In genomic region chr15:78447746-78448535, GRCm38 (mm10) we compare ENCODE assay signal across 8 mouse cellular contexts. TPM values are rescaled to one million over a fixed set of nuclear protein-coding genes. Genes with fewer than 3 reads are reported as not detected.
DNase-seq lines count a peak whose midpoint lies in the region; ATAC-seq and TF ChIP-seq lines count a peak whose summit lies in the region.

No protein-coding gene starts in this region.

- no peaks in the 10 kb centered on the region for H3K9me3 ChIP-seq in forebrain, embryonic 15.5 days
- no peaks in the 10 kb centered on the region for H3K9me3 ChIP-seq in liver, postnatal 0 days (ENCODE audit: low read length)
- no peaks in the 10 kb centered on the region for H3K9me3 ChIP-seq in neural tube, embryonic 13.5 days

- H3K36me3 ChIP-seq in forebrain, embryonic 15.5 days = no peaks in the 10 kb centered on the region
- H3K36me3 ChIP-seq in liver, postnatal 0 days (replicated peaks; ENCODE audit: insufficient read depth, low read length) = peaks cover 10% of the 10 kb centered on the region
- no peaks in the 10 kb centered on the region for H3K36me3 ChIP-seq in neural tube, embryonic 13.5 days

- no peak for TF ChIP-seq EP300 in liver, postnatal 0 days (IDR thresholded peaks at IDR 0.05; ENCODE audit: low read depth)

- peak; percentile 28 for ATAC-seq in forebrain, embryonic 15.5 days (replicated peaks)
- ATAC-seq in liver, postnatal 0 days = peak; percentile 53
- ATAC-seq in neural tube, embryonic 13.5 days (ENCODE audit: low read depth) = 0 out of 2 replicates have a peak, but pooled peaks have one; percentile 28

- peaks cover 8% of the 10 kb centered on the region for H3K4me1 ChIP-seq in forebrain, embryonic 15.5 days
- peaks cover 17% of the 10 kb centered on the region for H3K4me1 ChIP-seq in liver, postnatal 0 days (ENCODE audit: insufficient read depth)
- H3K4me1 ChIP-seq in neural tube, embryonic 13.5 days (replicated peaks) = peaks cover 26% of the 10 kb centered on the region

- peak overlapping the region; percentile 35 for H3K4me3 ChIP-seq in forebrain, embryonic 15.5 days
- H3K4me3 ChIP-seq in liver, postnatal 0 days (ENCODE audit: low read depth, low read length) = peak overlapping the region; percentile 35
- H3K4me3 ChIP-seq in neural tube, embryonic 13.5 days = peak overlapping the region; percentile 24

- intact Hi-C loops in heart, postnatal 14 days (cut with DNase I) = loop anchor here (1.0 to 2.0 kb wide), 3 partner anchors 64 to 133 kb away; no protein-coding TSS in a partner anchor

- WGBS in forebrain, embryonic 15.5 days = under 1% methylated on average over 22 of the region's 22 CpGs
- WGBS in large intestine, adult 2 months = under 1% methylated on average over 22 of the region's 22 CpGs
- 2% methylated on average over 22 of the region's 22 CpGs for WGBS in liver, postnatal 0 days (ENCODE audit: insufficient replicate concordance)
- WGBS in neural tube, embryonic 13.5 days = 2% methylated on average over 22 of the region's 22 CpGs

- H3K9ac ChIP-seq in forebrain, embryonic 15.5 days (replicated peaks) = peak overlapping the region; percentile 41
- 0 out of 2 replicates have a peak overlapping the region, but pooled peaks have one; percentile 8 for H3K9ac ChIP-seq in liver, postnatal 0 days (replicated peaks)
- peak overlapping the region; percentile 59 for H3K9ac ChIP-seq in neural tube, embryonic 13.5 days

- TF ChIP-seq CTCF in liver, postnatal 0 days (IDR thresholded peaks at IDR 0.05; ENCODE audit: low read depth) = peak; percentile 96

- DNase-seq in ES-CJ7 (ENCODE audit: low read depth, low spot score) = peak; percentile 84
- peak; percentile 92 for DNase-seq in cerebellum, adult 11 months
- peak; percentile 97 to 99 for DNase-seq in heart, postnatal 14 days
- DNase-seq in large intestine, adult 2 months (ENCODE audit: low read depth, low spot score) = peak; percentile 92
- peak; percentile 95 for DNase-seq in liver, postnatal 0 days
- DNase-seq in telencephalon, adult 2 months (ENCODE audit: low read depth, low spot score) = peak; percentile 69

- no peaks in the 10 kb centered on the region for H3K27me3 ChIP-seq in forebrain, embryonic 15.5 days
- no peaks in the 10 kb centered on the region for H3K27me3 ChIP-seq in liver, postnatal 0 days (ENCODE audit: insufficient read depth, low read length)
- H3K27me3 ChIP-seq in neural tube, embryonic 13.5 days = no peaks in the 10 kb centered on the region

- peak overlapping the region; percentile 83 for H3K27ac ChIP-seq in forebrain, embryonic 15.5 days (replicated peaks)
- H3K27ac ChIP-seq in liver, postnatal 0 days (ENCODE audit: low read depth) = peak overlapping the region; percentile 19
- peak overlapping the region; percentile 64 for H3K27ac ChIP-seq in neural tube, embryonic 13.5 days (replicated peaks)

- H3K4me2 ChIP-seq in forebrain, embryonic 15.5 days (replicated peaks) = peak overlapping the region; percentile 54
- H3K4me2 ChIP-seq in liver, postnatal 0 days (ENCODE audit: low read depth, low read length) = peak overlapping the region; percentile 68
- H3K4me2 ChIP-seq in neural tube, embryonic 13.5 days = peak overlapping the region; percentile 54

RNA-seq across cellular contexts. Expression of gene Kctd17, which starts 19.6 kb away (rescaled TPM):
- polyA plus RNA-seq in forebrain, embryonic 15.5 days (2015; fragmentation: Nextera tagmentation; extraction: Ambion mirVana) = 123 and 132 TPM in 2 replicates
- 10 to 100 TPM; 53.9 to 54.3 TPM for total RNA-seq in heart, postnatal 14 days (2021)
- polyA plus RNA-seq in large intestine, adult 2 months (2012; rRNA removed) = 30.7 and 33.7 TPM in 2 replicates
- polyA plus RNA-seq in liver, postnatal 0 days (2015; fragmentation: Nextera tagmentation; extraction: Ambion mirVana) = 6.0 and 6.1 TPM in 2 replicates
- polyA plus RNA-seq in neural tube, embryonic 13.5 days (2015; fragmentation: Nextera tagmentation; extraction: Ambion mirVana) = 120 and 122 TPM in 2 replicates

RNA-seq across cellular contexts. Expression of gene Tmprss6, which starts 20.5 kb away (rescaled TPM):
- 0.11 and 0.34 TPM in 2 replicates for polyA plus RNA-seq in forebrain, embryonic 15.5 days (2015; fragmentation: Nextera tagmentation; extraction: Ambion mirVana)
- not detected for total RNA-seq in heart, postnatal 14 days (2021)
- polyA plus RNA-seq in large intestine, adult 2 months (2012; rRNA removed) = 0.05 and 0.20 TPM in 2 replicates
- 73.4 and 80.3 TPM in 2 replicates for polyA plus RNA-seq in liver, postnatal 0 days (2015; fragmentation: Nextera tagmentation; extraction: Ambion mirVana)
- polyA plus RNA-seq in neural tube, embryonic 13.5 days (2015; fragmentation: Nextera tagmentation; extraction: Ambion mirVana) = 0.15 and 0.28 TPM in 2 replicates

RNA-seq across cellular contexts. Expression of gene Mpst, which starts 41.7 kb away (rescaled TPM):
- polyA plus RNA-seq in forebrain, embryonic 15.5 days (2015; fragmentation: Nextera tagmentation; extraction: Ambion mirVana) = 4.1 and 5.3 TPM in 2 replicates
- total RNA-seq in heart, postnatal 14 days (2021) = 10 to 100 TPM; 28.1 to 31.0 TPM
- polyA plus RNA-seq in large intestine, adult 2 months (2012; rRNA removed) = 92.9 and 135 TPM in 2 replicates
- 4.3 and 7.0 TPM in 2 replicates for polyA plus RNA-seq in liver, postnatal 0 days (2015; fragmentation: Nextera tagmentation; extraction: Ambion mirVana)
- 2.3 and 2.9 TPM in 2 replicates for polyA plus RNA-seq in neural tube, embryonic 13.5 days (2015; fragmentation: Nextera tagmentation; extraction: Ambion mirVana)

RNA-seq across cellular contexts. Expression of gene Tst, which starts 42.2 kb away (rescaled TPM):
- polyA plus RNA-seq in forebrain, embryonic 15.5 days (2015; fragmentation: Nextera tagmentation; extraction: Ambion mirVana) = 23.7 and 24.6 TPM in 2 replicates
- total RNA-seq in heart, postnatal 14 days (2021) = 10 to 100 TPM; 11.2 to 13.7 TPM
- polyA plus RNA-seq in large intestine, adult 2 months (2012; rRNA removed) = 19.9 and 39.4 TPM in 2 replicates
- 361 and 363 TPM in 2 replicates for polyA plus RNA-seq in liver, postnatal 0 days (2015; fragmentation: Nextera tagmentation; extraction: Ambion mirVana)
- 7.9 and 11.4 TPM in 2 replicates for polyA plus RNA-seq in neural tube, embryonic 13.5 days (2015; fragmentation: Nextera tagmentation; extraction: Ambion mirVana)

RNA-seq across cellular contexts. Expression of gene Il2rb, which starts 47.1 kb away (rescaled TPM):
- not detected in 2 replicates for polyA plus RNA-seq in forebrain, embryonic 15.5 days (2015; fragmentation: Nextera tagmentation; extraction: Ambion mirVana)
- under 1 TPM; 0.07 to 0.20 TPM for total RNA-seq in heart, postnatal 14 days (2021)
- polyA plus RNA-seq in large intestine, adult 2 months (2012; rRNA removed) = 9.6 and 12.4 TPM in 2 replicates
- polyA plus RNA-seq in liver, postnatal 0 days (2015; fragmentation: Nextera tagmentation; extraction: Ambion mirVana) = 2.0 and 2.1 TPM in 2 replicates
- 0.06 TPM in 1 of 2 replicates, not detected in the other for polyA plus RNA-seq in neural tube, embryonic 13.5 days (2015; fragmentation: Nextera tagmentation; extraction: Ambion mirVana)

Comparison
In these comparisons a context has a peak if more than half of its experiments do, and no peak if none do; other contexts are left out.
1. Peak in every context shown above with its lines: DNase-seq, ATAC-seq, H3K4me3 ChIP-seq and H3K27ac ChIP-seq.
2. H3K27ac ChIP-seq: peak in every context shown above with its lines; median percentile 83 in forebrain, embryonic 15.5 days; 64 in neural tube, embryonic 13.5 days; 19 in liver, postnatal 0 days.
3. H3K9ac ChIP-seq: peak in every context shown above with its lines; median percentile 59 in neural tube, embryonic 13.5 days; 41 in forebrain, embryonic 15.5 days; 8 in liver, postnatal 0 days.
4. RNA of gene Tmprss6, which starts 20.5 kb away (polyA plus RNA-seq): 73.4 to 80.3 TPM in liver, postnatal 0 days; 0.11 to 0.34 TPM in forebrain, embryonic 15.5 days, 0.15 to 0.28 TPM in neural tube, embryonic 13.5 days and 0.05 to 0.20 TPM in large intestine, adult 2 months; every median in the first group is over 10 times any median in the second.
5. RNA of gene Mpst, which starts 41.7 kb away (polyA plus RNA-seq): 92.9 to 135 TPM in large intestine, adult 2 months; 4.3 to 7.0 TPM in liver, postnatal 0 days, 4.1 to 5.3 TPM in forebrain, embryonic 15.5 days and 2.3 to 2.9 TPM in neural tube, embryonic 13.5 days; every median in the first group is over 10 times any median in the second.